Mouse (Mus musculus) embryonic facial prominence, embryonic 10.5 days (tissue): ENCODE measurements around the gene Gm10283. TPM values are rescaled to one million over a fixed set of nuclear protein-coding genes. Genes with fewer than 3 reads are reported as not detected.
"Not testable (repeated sequence)": the region's sequence is repeated elsewhere in the genome, so short reads cannot be mapped to it uniquely, and the experiment has no call there.

Experiments
- DNase-seq: peaks from one replicate; pipeline ENCODE4 v3.0.0-alpha.2; 2017; ENCODE audit warnings: low spot score
- H3K27ac ChIP-seq: fragments of 300-500 bp; sonication (generic); replicated peaks from 2 replicates; pipeline ENCODE4 v1.5.1; 2016; ENCODE audit warnings: mild to moderate bottlenecking
- H3K27me3 ChIP-seq: fragments of 300-500 bp; sonication (generic); replicated peaks from 2 replicates; pipeline ENCODE4 v1.6.1; 2016; ENCODE audit warnings: low read depth, mild to moderate bottlenecking; ENCODE audit not compliant: poor library complexity, severe bottlenecking
- H3K36me3 ChIP-seq: fragments of 300-500 bp; sonication (generic); replicated peaks from 2 replicates; pipeline ENCODE4 v1.6.1; 2016; ENCODE audit warnings: mild to moderate bottlenecking, moderate library complexity
- H3K4me1 ChIP-seq: fragments of 300-500 bp; sonication (generic); 2 replicates; pipeline ENCODE4 v1.6.1; 2016
- H3K4me3 ChIP-seq: fragments of 300-500 bp; sonication (generic); 2 replicates; pipeline ENCODE4 v1.5.1; 2016; ENCODE audit warnings: mild to moderate bottlenecking, moderate library complexity
- H3K9me3 ChIP-seq: fragments of 300-500 bp; sonication (generic); 2 replicates; pipeline ENCODE4 v1.6.1; 2016; ENCODE audit warnings: mild to moderate bottlenecking
- WGBS: fragments of 180-500 bp; shearing (Covaris S2); methylation state at CpG from one replicate; pipeline ENCODE4 v1.1.7; 2016; 5-methylcytosine and 5-hydroxymethylcytosine counted together
- polyA plus RNA-seq: library from polyadenylated mRNA; unstranded; fragments of >200 nt; fragmentation: Nextera tagmentation; extraction: Ambion mirVana; gene quantifications from 2 replicates; pipeline ENCODE4 v1.2.1, GENCODE M21; 2016

Gene Gm10283
- not detected in 2 replicates for polyA plus RNA-seq

DNA sequence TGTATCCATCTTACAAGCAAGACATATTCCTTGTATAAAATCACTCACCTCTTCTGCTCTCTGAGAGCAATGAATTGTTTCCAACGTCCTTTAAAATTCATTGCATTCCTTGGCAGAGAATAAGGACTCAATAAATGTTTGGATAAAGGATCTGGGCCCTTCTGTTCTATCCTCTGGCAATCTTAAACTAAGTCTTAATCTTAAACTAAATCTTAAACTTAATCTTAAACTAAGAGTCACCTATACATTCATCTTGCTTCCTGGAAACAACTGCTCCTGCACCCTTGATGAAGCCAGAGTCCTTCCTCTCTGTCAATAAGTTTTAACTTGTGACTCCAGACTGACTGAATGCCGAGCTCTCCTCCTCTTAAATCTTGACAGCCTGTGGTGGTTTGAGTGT, at the start of gene Gm10283:
Gene Gm10283 (minus strand): TSS at position 101 of the 400 bp plus-strand sequence.
- WGBS: 57% methylated on average over 2 of the region's 2 CpGs
- H3K27ac ChIP-seq: no peak within 1 kb of the TSS

DNA sequence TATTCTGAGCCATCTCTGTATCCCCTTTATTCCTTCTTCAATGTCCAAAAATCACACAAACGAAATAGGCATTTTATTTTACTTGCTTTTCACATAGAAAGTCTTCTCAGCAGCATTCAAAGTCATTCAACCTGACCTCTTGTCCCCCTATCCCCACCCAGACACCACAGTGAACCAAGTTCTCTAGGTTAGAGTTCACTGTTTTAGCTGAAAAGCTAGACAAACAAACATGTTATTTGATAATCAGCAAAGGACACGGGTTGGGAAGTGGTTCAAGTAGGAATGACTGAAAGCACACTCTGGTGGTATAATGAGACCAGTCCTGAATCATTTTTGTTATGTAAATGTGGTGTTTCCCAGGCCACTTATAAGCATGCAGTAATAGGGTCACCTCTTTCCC, 31.9 kb upstream of the Gm10283 start:
- Histone ChIP-seq H3K4me3 (no peak overlapping the region), H3K27me3 (no peaks in the 10 kb centered on the region), H3K4me1 (no peaks in the 10 kb centered on the region), H3K9me3 (no peaks in the 10 kb centered on the region), H3K27ac (no peak overlapping the region), H3K36me3 (no peaks in the 10 kb centered on the region)
- no peak for DNase-seq
- WGBS: 59% methylated on average over 2 of the region's 2 CpGs

More for the DNA sequence above, at the start of gene Gm10283:
- no peak for DNase-seq
- Histone ChIP-seq H3K27me3 (no peaks in the 10 kb centered on the region), H3K9me3 (no peaks in the 10 kb centered on the region), H3K36me3 (no peaks in the 10 kb centered on the region), H3K4me1 (peaks cover 6% of the 10 kb centered on the region), H3K4me3 (no peak within 1 kb of the TSS)

DNA sequence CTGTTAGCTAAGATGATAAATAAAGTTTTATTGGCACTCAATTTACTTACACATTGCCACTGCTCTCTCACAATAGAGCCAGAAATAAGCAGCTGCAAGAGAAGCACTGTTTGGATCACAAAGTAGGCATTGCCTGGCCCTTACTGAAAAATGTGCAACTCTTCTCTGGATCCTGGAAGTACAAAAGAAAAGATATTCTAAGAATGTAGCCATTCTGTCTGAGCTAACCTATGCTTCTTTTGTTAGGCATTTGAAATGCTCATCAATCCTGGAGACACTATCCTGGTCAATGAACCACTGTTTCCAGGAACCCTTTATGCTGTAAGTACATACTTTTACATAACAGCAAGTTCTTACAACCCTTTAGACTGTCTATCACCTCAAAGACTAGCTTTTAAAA, 15.3 kb upstream of the Gm10283 start:
- H3K4me3 ChIP-seq: no peak overlapping the region
- H3K36me3 ChIP-seq: no peaks in the 10 kb centered on the region
- no peaks in the 10 kb centered on the region for H3K4me1 ChIP-seq
- H3K9me3 ChIP-seq: no peaks in the 10 kb centered on the region
- H3K27me3 ChIP-seq: no peaks in the 10 kb centered on the region
- no peak for DNase-seq
- no peak overlapping the region for H3K27ac ChIP-seq

DNA sequence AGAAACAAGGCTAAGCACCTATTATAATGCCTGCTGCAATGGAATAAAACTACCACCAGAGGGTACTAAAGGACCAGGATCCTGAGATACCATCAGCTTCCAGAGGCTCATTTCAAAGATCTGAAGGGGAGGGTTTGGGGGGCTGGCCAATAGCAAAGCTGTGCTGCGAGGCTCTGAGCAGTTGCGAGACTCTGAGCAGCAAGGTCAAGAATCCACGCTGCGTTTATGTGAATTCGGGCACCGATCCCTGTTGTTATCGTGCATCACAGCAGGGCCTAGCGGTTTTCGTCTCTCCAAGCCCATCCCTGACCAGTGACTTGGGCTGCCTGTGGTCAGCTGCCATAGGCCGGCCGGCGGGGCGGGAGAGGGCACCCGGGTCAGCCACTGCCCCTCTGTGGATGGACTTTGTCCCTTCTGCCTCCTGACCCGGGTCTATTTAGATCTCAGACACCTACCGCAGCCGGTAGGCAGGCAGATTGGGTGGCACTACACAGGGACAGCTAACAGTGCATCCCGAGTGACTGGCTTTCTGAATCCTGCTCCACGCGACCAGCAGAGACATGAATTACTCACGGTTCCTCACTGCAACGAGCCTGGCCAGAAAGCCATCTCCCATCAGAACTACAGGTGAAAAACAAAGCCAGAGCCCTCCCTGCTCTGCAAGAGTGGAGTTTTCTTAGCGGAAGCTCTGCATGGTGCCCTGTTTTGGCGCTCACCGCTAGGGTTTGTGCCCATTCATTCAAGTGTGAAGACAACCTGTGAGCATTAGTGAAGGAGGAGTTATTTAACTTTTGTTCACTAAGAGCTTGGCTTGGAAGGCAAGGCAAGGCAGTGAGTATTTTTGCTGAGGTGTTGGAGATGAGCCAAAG, 2.9 kb upstream of the Gm10283 start, which contains the start of gene Aadat:
Gene Aadat (plus strand): TSS at position 280 of the 869 bp plus-strand sequence.
- no peaks in the 10 kb centered on the region for H3K9me3 ChIP-seq
- peak within 1 kb of the TSS; percentile 85 for H3K27ac ChIP-seq
- H3K4me1 ChIP-seq: peaks cover 6% of the 10 kb centered on the region
- H3K27me3 ChIP-seq: no peaks in the 10 kb centered on the region
- peak; percentile 81 for DNase-seq
- 2% methylated on average over 25 of the region's 25 CpGs for WGBS
- peak within 1 kb of the TSS; percentile 68 for H3K4me3 ChIP-seq
- no peaks in the 10 kb centered on the region for H3K36me3 ChIP-seq

DNA sequence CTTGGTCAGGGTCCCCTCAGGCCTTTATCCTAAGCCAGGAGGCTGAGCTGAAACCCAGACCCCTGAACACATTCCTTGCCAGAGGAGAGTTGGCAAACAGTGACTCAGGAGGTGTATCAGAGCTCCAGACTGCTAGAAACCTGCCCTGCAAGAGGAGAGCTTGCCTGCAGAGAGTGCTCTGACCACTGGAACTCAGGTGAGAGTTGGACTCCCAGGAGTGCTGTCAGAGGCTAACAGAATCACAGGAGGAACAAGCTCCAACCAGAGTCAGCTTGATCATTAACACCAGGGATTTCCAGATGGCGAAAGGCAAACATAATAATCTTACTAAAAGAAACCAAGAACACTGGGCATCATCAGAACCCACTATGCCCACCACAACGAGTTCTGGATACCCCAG, 8.0 kb downstream of the Gm10283 start:
- not testable (repeated sequence) for H3K27me3 ChIP-seq

DNA sequence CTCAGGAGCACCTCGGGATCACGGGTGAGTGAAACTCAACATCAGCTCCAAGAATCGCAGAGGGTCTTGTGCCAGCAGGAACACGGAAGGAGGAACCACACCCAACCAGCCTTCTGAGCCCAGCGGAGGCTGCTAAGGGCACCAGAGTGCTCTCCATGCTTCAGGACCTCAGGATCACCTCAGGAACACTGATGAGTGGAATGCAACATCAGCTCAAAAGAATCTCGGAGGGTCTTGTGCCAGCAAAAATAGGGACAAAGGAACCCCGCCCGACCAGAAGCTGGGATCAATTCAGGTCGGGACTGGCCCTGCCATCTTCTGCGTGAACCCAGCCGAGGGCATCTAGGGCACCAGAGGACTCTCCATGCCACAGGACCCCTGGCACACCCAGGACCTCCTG, 8.4 kb downstream of the Gm10283 start:
- H3K36me3 ChIP-seq: no peaks in the 10 kb centered on the region
- H3K27me3 ChIP-seq: no peaks in the 10 kb centered on the region
- H3K4me1 ChIP-seq: no peaks in the 10 kb centered on the region
- no peak overlapping the region for H3K27ac ChIP-seq
- no peaks in the 10 kb centered on the region for H3K9me3 ChIP-seq
- DNase-seq: no peak
- H3K4me3 ChIP-seq: no peak overlapping the region
- WGBS: 90% methylated on average over 11 of the region's 11 CpGs

More for the DNA sequence above, 8.0 kb downstream of the Gm10283 start:
- not testable (repeated sequence) for H3K36me3 ChIP-seq, H3K27ac ChIP-seq, H3K4me3 ChIP-seq, H3K4me1 ChIP-seq, H3K9me3 ChIP-seq, DNase-seq
- 88% methylated on average over 2 of the region's 2 CpGs for WGBS

DNA sequence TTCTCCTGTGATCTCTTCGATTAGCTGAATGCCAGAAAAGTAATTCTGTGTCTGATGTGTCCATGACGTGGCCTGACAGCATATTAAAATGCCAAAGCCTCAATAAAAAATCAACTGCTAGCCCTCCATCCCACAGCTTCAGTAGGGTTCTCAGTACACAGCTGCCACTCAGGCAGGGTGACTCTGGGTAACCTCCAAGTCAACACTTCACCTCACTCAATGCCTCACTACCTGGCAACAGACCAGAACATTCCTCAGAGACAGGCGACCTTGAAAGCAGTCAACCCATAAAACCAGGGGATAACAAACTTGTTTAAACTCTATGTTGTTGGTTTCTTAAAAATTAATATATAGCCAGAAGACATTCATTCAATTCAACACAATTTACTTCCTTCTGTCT, 10.5 kb downstream of the Gm10283 start:
- Histone ChIP-seq H3K36me3 (no peaks in the 10 kb centered on the region), H3K27ac (no peak overlapping the region), H3K9me3 (no peaks in the 10 kb centered on the region), H3K4me1 (no peaks in the 10 kb centered on the region), H3K27me3 (no peaks in the 10 kb centered on the region), H3K4me3 (no peak overlapping the region)
- 76% methylated on average over 3 of the region's 3 CpGs for WGBS
- no peak for DNase-seq

DNA sequence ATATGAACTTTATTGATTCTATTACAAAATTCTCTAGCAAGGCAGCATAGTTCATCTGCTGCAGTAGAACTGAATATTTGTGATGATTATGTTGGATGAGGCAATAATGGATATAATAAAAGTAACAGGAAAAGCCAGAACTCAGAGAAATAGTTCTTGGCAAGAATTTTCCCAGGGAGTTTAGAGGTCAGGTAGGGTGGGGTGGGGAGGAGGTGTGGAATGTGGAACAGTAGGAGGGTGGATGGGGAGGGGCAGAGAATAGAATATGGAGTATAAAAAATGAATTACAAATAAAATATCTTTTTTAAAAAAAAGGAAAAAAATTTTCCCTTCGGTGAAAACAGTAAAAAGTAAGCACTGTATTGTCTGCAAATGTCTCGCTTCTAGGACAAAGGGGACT, 11.1 kb downstream of the Gm10283 start:
- H3K36me3 ChIP-seq: no peaks in the 10 kb centered on the region
- H3K4me3 ChIP-seq: no peak overlapping the region
- H3K27ac ChIP-seq: no peak overlapping the region
- no peaks in the 10 kb centered on the region for H3K4me1 ChIP-seq
- no peak for DNase-seq
- 84% methylated on average over 2 of the region's 2 CpGs for WGBS
- H3K27me3 ChIP-seq: no peaks in the 10 kb centered on the region
- H3K9me3 ChIP-seq: no peaks in the 10 kb centered on the region

DNA sequence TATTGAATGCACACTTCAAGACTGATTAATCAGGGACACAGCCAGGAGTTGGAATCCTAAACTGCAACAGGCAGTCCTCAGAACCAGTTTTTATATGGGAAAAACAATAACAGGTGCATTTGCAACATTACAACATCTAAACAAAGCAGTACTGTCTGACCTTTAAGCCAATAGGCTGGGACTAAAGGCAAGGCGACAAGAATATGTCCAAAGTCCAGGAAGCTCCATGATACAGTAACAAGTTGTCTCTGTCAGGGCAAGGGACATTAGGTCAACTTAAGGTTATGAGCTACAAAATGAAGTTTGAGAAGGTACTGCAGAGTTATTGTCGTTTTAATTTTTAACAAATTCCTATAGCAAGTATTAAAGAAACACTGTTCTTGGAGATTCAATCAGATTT, 12.9 kb downstream of the Gm10283 start:
- no peaks in the 10 kb centered on the region for H3K27me3 ChIP-seq
- no peak for DNase-seq
- H3K36me3 ChIP-seq: no peaks in the 10 kb centered on the region
- H3K9me3 ChIP-seq: no peaks in the 10 kb centered on the region
- H3K4me3 ChIP-seq: no peak overlapping the region
- 85% methylated on average over 2 of the region's 2 CpGs for WGBS
- H3K27ac ChIP-seq: no peak overlapping the region
- no peaks in the 10 kb centered on the region for H3K4me1 ChIP-seq

DNA sequence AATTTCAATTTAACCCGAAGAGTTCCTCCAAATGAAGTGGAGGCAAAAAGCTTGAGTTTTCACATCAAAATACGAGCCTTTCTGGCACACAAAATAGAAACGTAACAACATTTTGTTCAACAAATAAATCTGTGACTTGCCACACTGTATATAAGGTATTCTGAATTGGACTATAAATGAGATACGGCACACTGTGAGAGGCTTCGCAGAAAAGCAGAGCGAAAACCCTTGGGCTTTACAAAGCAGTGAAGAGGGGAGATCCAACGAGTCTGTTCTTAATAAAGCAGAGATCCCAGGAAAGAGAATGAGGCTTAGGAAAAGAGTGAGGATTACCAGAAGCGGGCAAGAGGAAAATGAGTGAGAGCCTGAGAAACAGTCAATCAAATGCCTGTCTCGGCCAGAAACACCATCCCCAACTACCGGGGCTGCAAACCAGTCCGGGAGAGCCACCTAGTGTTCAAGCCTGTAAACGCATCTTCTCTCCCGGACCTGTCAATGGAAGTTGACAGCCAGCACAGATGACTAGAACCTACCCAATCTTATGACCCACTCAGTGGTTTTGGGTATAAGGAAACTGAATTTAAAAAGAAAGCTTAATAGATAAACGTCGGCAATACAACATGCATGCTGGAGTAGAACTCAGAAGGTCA, 36.2 kb downstream of the Gm10283 start:
- H3K36me3 ChIP-seq: no peaks in the 10 kb centered on the region
- WGBS: 40% methylated on average over 15 of the region's 15 CpGs
- H3K4me1 ChIP-seq: no peaks in the 10 kb centered on the region
- no peaks in the 10 kb centered on the region for H3K27me3 ChIP-seq
- H3K4me3 ChIP-seq: no peak overlapping the region
- DNase-seq: peak; percentile 70
- no peaks in the 10 kb centered on the region for H3K9me3 ChIP-seq
- H3K27ac ChIP-seq: no peak overlapping the region

DNA sequence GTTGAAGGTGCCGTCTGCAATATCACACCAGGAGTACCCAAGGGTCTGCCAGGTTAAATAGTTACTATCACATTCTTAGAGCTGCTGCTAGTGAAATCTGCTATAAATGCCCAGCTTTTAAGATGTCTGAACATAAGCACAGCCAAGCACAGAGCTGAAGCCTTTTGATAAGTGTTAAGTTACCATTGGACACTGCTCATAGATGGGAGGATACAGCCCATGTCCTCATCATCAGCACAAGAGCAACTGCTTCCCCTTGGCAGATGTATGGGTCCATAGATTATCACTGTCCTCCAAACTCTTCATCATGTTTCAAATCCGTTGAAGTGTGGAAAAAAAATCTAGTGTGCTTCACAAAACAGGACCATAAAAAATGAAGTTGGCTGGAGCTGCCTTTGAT, 53.7 kb downstream of the Gm10283 start:
- Histone ChIP-seq H3K27ac (no peak overlapping the region), H3K36me3 (no peaks in the 10 kb centered on the region), H3K9me3 (no peaks in the 10 kb centered on the region), H3K4me3 (no peak overlapping the region), H3K27me3 (no peaks in the 10 kb centered on the region), H3K4me1 (no peaks in the 10 kb centered on the region)
- WGBS: 82% methylated on average over 2 of the region's 2 CpGs
- no peak for DNase-seq

DNA sequence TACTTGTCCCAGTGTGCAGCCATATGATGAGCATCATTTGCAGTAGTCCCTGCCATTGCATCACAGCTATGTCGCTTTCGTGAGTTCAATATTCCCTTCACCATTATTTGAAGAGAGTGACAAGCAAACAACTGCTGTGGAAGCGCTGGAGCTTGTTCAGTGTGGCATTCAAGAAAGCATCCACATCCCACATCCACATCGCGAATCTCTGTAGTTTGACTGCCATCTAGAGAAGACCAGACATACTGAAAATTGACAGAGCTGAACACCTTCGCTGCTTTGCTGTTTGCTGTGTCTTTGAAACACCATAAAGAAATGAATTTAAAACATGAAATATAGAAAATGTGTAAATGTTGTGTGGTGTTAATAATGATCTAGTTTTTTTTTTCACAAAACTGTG, 58.0 kb downstream of the Gm10283 start:
- Histone ChIP-seq H3K36me3 (no peaks in the 10 kb centered on the region), H3K4me1 (no peaks in the 10 kb centered on the region), H3K27ac (no peak overlapping the region), H3K27me3 (no peaks in the 10 kb centered on the region), H3K9me3 (no peaks in the 10 kb centered on the region), H3K4me3 (no peak overlapping the region)
- no peak for DNase-seq
- WGBS: 80% methylated on average over 6 of the region's 6 CpGs

DNA sequence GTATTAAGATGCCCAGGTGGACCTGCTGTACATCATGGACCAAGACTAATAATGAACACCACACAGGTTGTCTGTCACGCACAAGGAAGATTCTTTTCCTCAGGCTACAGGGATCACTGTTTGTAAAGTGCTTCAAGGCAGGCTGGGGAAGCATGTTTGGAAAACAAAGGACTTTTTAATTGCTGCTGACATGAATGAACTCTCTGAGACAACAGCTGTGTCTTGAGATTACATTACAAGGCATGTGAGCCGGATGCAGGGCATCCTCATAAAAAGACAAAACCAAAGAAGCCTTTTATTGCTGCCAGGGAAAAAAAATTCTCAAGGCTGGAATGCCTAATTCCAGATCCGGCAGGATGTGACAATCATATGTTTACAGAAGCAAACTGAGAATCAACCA, 64.4 kb downstream of the Gm10283 start:
- no peaks in the 10 kb centered on the region for H3K4me1 ChIP-seq
- no peak for DNase-seq
- H3K27ac ChIP-seq: no peak overlapping the region
- no peak overlapping the region for H3K4me3 ChIP-seq
- H3K36me3 ChIP-seq: no peaks in the 10 kb centered on the region
- no peaks in the 10 kb centered on the region for H3K9me3 ChIP-seq
- H3K27me3 ChIP-seq: no peaks in the 10 kb centered on the region
- WGBS: 46% methylated on average over 3 of the region's 3 CpGs
